Mouse (Mus musculus) liver, embryonic 14.5 days (tissue): Measurements from ENCODE around the gene Akt2.

Experiments
- CTCF ChIP-seq: IDR thresholded peaks from 2 replicates; pipeline ENCODE4 v1.5.1; 2016; ENCODE audit warnings: antibody characterized with exemption, low read depth, control low read depth
- EP300 ChIP-seq: IDR thresholded peaks from 2 replicates; pipeline ENCODE4 v1.6.1; 2016; ENCODE audit warnings: antibody characterized with exemption, low read depth

DNA sequence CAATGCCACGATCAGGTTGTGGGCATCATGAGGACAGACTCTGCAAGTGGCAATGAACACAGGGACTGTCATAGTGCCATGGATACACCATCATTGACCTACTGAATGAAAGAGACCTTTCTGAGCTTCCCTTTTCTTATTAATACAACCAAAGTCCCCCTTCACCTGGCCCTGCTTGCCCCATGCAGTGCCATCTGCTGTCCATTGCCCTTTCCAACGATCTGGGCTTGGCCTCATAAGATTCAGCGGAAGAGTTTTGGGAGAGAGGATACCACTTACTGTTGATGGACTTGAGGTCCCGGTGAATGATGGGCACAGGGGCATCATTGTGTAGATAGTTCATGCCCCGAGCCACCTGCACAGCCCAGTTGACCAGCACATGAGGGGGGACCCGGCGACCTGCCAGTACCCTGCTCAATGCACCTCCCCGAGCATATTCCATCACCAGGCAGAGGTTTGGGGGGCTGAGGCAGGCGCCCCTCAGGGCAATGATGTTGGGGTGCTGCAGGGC, 81.8 kb downstream of the Akt2 start:
- TF ChIP-seq EP300 (no peak), CTCF (no peak)
